In the genomic region with DNA sequence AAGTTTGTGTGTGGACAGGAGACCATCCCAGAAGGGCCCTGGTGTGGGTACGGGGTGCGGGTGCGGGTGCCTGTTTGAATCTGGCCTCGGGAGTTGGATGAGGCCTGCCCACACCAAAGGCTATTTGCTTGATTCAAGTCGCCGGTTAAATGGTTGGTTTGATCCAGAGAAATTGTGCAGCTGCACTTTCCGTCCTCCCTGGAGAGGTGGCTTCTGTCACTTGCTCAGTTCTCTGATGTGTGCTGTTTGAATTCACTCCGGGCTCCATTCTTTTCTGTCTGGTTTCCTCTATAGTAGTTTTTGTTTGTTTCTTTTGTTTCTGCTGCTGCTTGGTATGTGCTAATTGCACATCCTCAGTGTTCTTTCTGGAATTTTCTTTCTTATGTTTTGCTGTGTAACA, we compare ENCODE assay signal across 14 mouse cellular contexts.
DNase-seq lines count a peak whose midpoint lies in the region; ATAC-seq lines count a peak whose summit lies in the region.
"Had no signal": no experiment of that assay in that cellular context is flagged by ENCODE, and none has a peak within 500 bp of the region (broad histone marks: within the 10 kb centered on the region; RNA-seq: fewer than 3 reads in every experiment).

No protein-coding gene starts in this region.

- peaks cover 8% of the 10 kb centered on the region for H3K36me3 ChIP-seq in embryonic facial prominence, embryonic 13.5 days
- peaks cover 21% of the 10 kb centered on the region; the same call in 1 of the 2 replicates for H3K36me3 ChIP-seq in embryonic facial prominence, embryonic 10.5 days (replicated peaks)
- H3K36me3 ChIP-seq in kidney, embryonic 15.5 days = peaks cover 6% of the 10 kb centered on the region; the same call in 1 of the 2 replicates
- H3K36me3 ChIP-seq in neural tube, embryonic 13.5 days = peaks cover 2% of the 10 kb centered on the region; the same call in 1 of the 2 replicates
- no peaks in the 10 kb centered on the region for H3K36me3 ChIP-seq in liver, embryonic 15.5 days (replicated peaks)
- H3K36me3 ChIP-seq: heart, embryonic 12.5 days had no signal

- WGBS in embryonic facial prominence, embryonic 13.5 days = 65% methylated on average over 8 of the region's 8 CpGs
- 73% methylated on average over 8 of the region's 8 CpGs for WGBS in embryonic facial prominence, embryonic 10.5 days
- 76% methylated on average over 8 of the region's 8 CpGs for WGBS in kidney, embryonic 15.5 days
- WGBS in neural tube, embryonic 13.5 days = 52% methylated on average over 8 of the region's 8 CpGs
- 91% methylated on average over 8 of the region's 8 CpGs for WGBS in liver, embryonic 15.5 days (ENCODE audit: insufficient replicate concordance)

- H3K9ac ChIP-seq in embryonic facial prominence, embryonic 13.5 days = no peak overlapping the region
- H3K9ac ChIP-seq in kidney, embryonic 15.5 days = no peak overlapping the region
- no peak overlapping the region for H3K9ac ChIP-seq in neural tube, embryonic 13.5 days
- no peak overlapping the region for H3K9ac ChIP-seq in liver, embryonic 15.5 days
- H3K9ac ChIP-seq: heart, embryonic 12.5 days; limb, embryonic 15.5 days had no signal

- no peaks in the 10 kb centered on the region for H3K9me3 ChIP-seq in embryonic facial prominence, embryonic 13.5 days
- no peaks in the 10 kb centered on the region for H3K9me3 ChIP-seq in embryonic facial prominence, embryonic 10.5 days
- H3K9me3 ChIP-seq in kidney, embryonic 15.5 days (replicated peaks) = no peaks in the 10 kb centered on the region
- H3K9me3 ChIP-seq in neural tube, embryonic 13.5 days = no peaks in the 10 kb centered on the region
- no peaks in the 10 kb centered on the region for H3K9me3 ChIP-seq in liver, embryonic 15.5 days (replicated peaks)
- H3K9me3 ChIP-seq: heart, embryonic 12.5 days; limb, embryonic 15.5 days had no signal

- peak overlapping the region; percentile 45 for H3K27ac ChIP-seq in embryonic facial prominence, embryonic 13.5 days
- no peak overlapping the region; the same call in 1 of the 2 replicates for H3K27ac ChIP-seq in embryonic facial prominence, embryonic 10.5 days (replicated peaks)
- 0 out of 2 replicates have a peak overlapping the region, but pooled peaks have one; percentile 34 for H3K27ac ChIP-seq in kidney, embryonic 15.5 days
- H3K27ac ChIP-seq in neural tube, embryonic 13.5 days (replicated peaks) = 0 out of 2 replicates have a peak overlapping the region, but pooled peaks have one; percentile 15
- H3K27ac ChIP-seq in liver, embryonic 15.5 days (replicated peaks) = peak overlapping the region; percentile 97

- H3K4me2 ChIP-seq in embryonic facial prominence, embryonic 13.5 days = no peak overlapping the region
- H3K4me2 ChIP-seq in kidney, embryonic 15.5 days = no peak overlapping the region
- H3K4me2 ChIP-seq in neural tube, embryonic 13.5 days = no peak overlapping the region
- H3K4me2 ChIP-seq in liver, embryonic 15.5 days = no peak overlapping the region
- H3K4me2 ChIP-seq: heart, embryonic 12.5 days; limb, embryonic 15.5 days had no signal

- H3K27me3 ChIP-seq in embryonic facial prominence, embryonic 13.5 days = no peaks in the 10 kb centered on the region
- no peaks in the 10 kb centered on the region for H3K27me3 ChIP-seq in embryonic facial prominence, embryonic 10.5 days (replicated peaks; ENCODE audit: low read depth, poor library complexity, severe bottlenecking)
- no peaks in the 10 kb centered on the region for H3K27me3 ChIP-seq in kidney, embryonic 15.5 days
- H3K27me3 ChIP-seq in neural tube, embryonic 13.5 days = no peaks in the 10 kb centered on the region
- H3K27me3 ChIP-seq in liver, embryonic 15.5 days = no peaks in the 10 kb centered on the region
- H3K27me3 ChIP-seq: limb, embryonic 15.5 days; Patski had no signal

- H3K4me3 ChIP-seq in embryonic facial prominence, embryonic 13.5 days = no peak overlapping the region
- no peak overlapping the region for H3K4me3 ChIP-seq in embryonic facial prominence, embryonic 10.5 days
- H3K4me3 ChIP-seq in kidney, embryonic 15.5 days (replicated peaks) = no peak overlapping the region
- H3K4me3 ChIP-seq in neural tube, embryonic 13.5 days = no peak overlapping the region
- no peak overlapping the region for H3K4me3 ChIP-seq in liver, embryonic 15.5 days (replicated peaks)
- H3K4me3 ChIP-seq: heart, embryonic 12.5 days; limb, embryonic 15.5 days had no signal

- H3K4me1 ChIP-seq in embryonic facial prominence, embryonic 13.5 days = peaks cover 45% of the 10 kb centered on the region
- peaks cover 73% of the 10 kb centered on the region for H3K4me1 ChIP-seq in embryonic facial prominence, embryonic 10.5 days
- peaks cover 50% of the 10 kb centered on the region for H3K4me1 ChIP-seq in kidney, embryonic 15.5 days
- peaks cover 66% of the 10 kb centered on the region for H3K4me1 ChIP-seq in neural tube, embryonic 13.5 days (replicated peaks)
- peaks cover 89% of the 10 kb centered on the region for H3K4me1 ChIP-seq in liver, embryonic 15.5 days (replicated peaks)

- DNase-seq in embryonic facial prominence, embryonic 10.5 days (ENCODE audit: low spot score) = no peak
- DNase-seq in kidney, postnatal 14 days = no peak
- no peak for DNase-seq in neural tube, embryonic 10.5 days (ENCODE audit: extremely low spot score, low spot score)
- no peak for DNase-seq in kidney, postnatal 36 days
- DNase-seq: cerebellum, adult 9-10 months; gastrocnemius, postnatal 14 days; kidney, adult 9 months had no signal

- ATAC-seq in embryonic facial prominence, embryonic 13.5 days (ENCODE audit: insufficient number of reproducible peaks, insufficient read depth, low FRiP score, low TSS enrichment, low read depth) = no peak
- ATAC-seq in kidney, embryonic 15.5 days (replicated peaks; ENCODE audit: low FRiP score) = no peak
- ATAC-seq in neural tube, embryonic 13.5 days (ENCODE audit: low read depth) = no peak
- ATAC-seq in liver, embryonic 15.5 days (ENCODE audit: insufficient read depth) = no peak
- ATAC-seq: Patski had no signal
